In genomic region chr2:26638572-26638971, GRCm38 (mm10) we compare ENCODE assay signal across 10 mouse cellular contexts. TPM values are rescaled to one million over a fixed set of nuclear protein-coding genes. Genes with fewer than 3 reads are reported as not detected.
DNase-seq lines count a peak whose midpoint lies in the region; ATAC-seq and TF ChIP-seq lines count a peak whose summit lies in the region.
"Had no signal": no experiment of that assay in that cellular context is flagged by ENCODE, and none has a peak within 500 bp of the region (broad histone marks: within the 10 kb centered on the region; RNA-seq: fewer than 3 reads in every experiment).

No protein-coding gene starts in this region.

- peak; percentile 20 for DNase-seq in cerebellum, adult 9-10 months
- DNase-seq in cerebellum, postnatal 4 days (ENCODE audit: low spot score in 2 of 2): no peak
- DNase-seq in 416B (ENCODE audit: low read depth) (peak; percentile 37), MN1 (ENCODE audit: low spot score) (no peak)
- no peak for DNase-seq in liver, embryonic 14.5 days (ENCODE audit: low read depth in 3 of 3, low spot score in 3 of 3)
- no peak for DNase-seq in layer of hippocampus, adult 8-10 months (ENCODE audit: low spot score in 2 of 2)
- DNase-seq in frontal cortex, postnatal 10 days (ENCODE audit: low spot score in 2 of 2): no peak

- peaks cover 31% of the 10 kb centered on the region for H3K36me3 ChIP-seq in forebrain, embryonic 15.5 days
- peaks cover 22% of the 10 kb centered on the region for H3K36me3 ChIP-seq in liver, embryonic 14.5 days (replicated peaks; ENCODE audit: control insufficient read depth, insufficient read depth, low read depth)

- H3K9me3 ChIP-seq in forebrain, embryonic 15.5 days: no peaks in the 10 kb centered on the region
- H3K9me3 ChIP-seq in liver, embryonic 14.5 days (ENCODE audit: control insufficient read depth, low read length): no peaks in the 10 kb centered on the region

- H3K4me1 ChIP-seq in forebrain, embryonic 15.5 days: peaks cover 25% of the 10 kb centered on the region
- peaks cover 7 to 26% of the 10 kb centered on the region in 2 experiments for H3K4me1 ChIP-seq in liver, embryonic 14.5 days (replicated peaks; ENCODE audit: control insufficient read depth in 2 of 2, insufficient read depth in 2 of 2, low read length in 1 of 2)

- H3K27ac ChIP-seq in forebrain, embryonic 15.5 days (replicated peaks): no peak overlapping the region
- H3K27ac ChIP-seq in liver, embryonic 14.5 days: peak overlapping the region; percentile 64

- H3K4me3 ChIP-seq in forebrain, embryonic 15.5 days: peak overlapping the region; percentile 67
- H3K4me3 ChIP-seq in liver, embryonic 14.5 days (ENCODE audit: insufficient read depth in 1 of 2, low read depth in 2 of 2, low read length in 2 of 2): peak overlapping the region; percentile 85 to 100

- WGBS in forebrain, embryonic 15.5 days: 70% methylated on average over 5 of the region's 5 CpGs
- WGBS in liver, embryonic 14.5 days (ENCODE audit: insufficient replicate concordance): 26% methylated on average over 5 of the region's 5 CpGs

- no peak for ATAC-seq in forebrain, embryonic 15.5 days (replicated peaks)
- no peak for ATAC-seq in liver, embryonic 14.5 days (ENCODE audit: insufficient read depth)

- peak overlapping the region; percentile 66 for H3K4me2 ChIP-seq in forebrain, embryonic 15.5 days (replicated peaks)
- peak overlapping the region; percentile 82 for H3K4me2 ChIP-seq in liver, embryonic 14.5 days (ENCODE audit: low read depth)

- peak overlapping the region; percentile 86 for H3K9ac ChIP-seq in forebrain, embryonic 15.5 days (replicated peaks)
- H3K9ac ChIP-seq in liver, embryonic 14.5 days (replicated peaks): peak overlapping the region; percentile 91

- H3K27me3 ChIP-seq in forebrain, embryonic 15.5 days: no peaks in the 10 kb centered on the region
- no peaks in the 10 kb centered on the region for H3K27me3 ChIP-seq in liver, embryonic 14.5 days (ENCODE audit: control insufficient read depth, insufficient read depth, low read length)

- no peak for TF ChIP-seq CTCF in liver, embryonic 14.5 days (IDR thresholded peaks at IDR 0.05; ENCODE audit: low read depth)

- TF ChIP-seq EP300 in liver, embryonic 14.5 days (IDR thresholded peaks at IDR 0.05; ENCODE audit: low read depth): no peak

RNA-seq across cellular contexts. Expression of gene Fam69b, which starts 10.3 kb away (rescaled TPM):
- 111 and 121 TPM in 2 replicates for polyA plus RNA-seq in forebrain, embryonic 15.5 days (2015; fragmentation: Nextera tagmentation; extraction: Ambion mirVana)
- polyA plus RNA-seq in liver, embryonic 14.5 days (2012; rRNA removed): 0.78 and 0.94 TPM in 2 replicates
- 0.70 and 0.78 TPM in 2 replicates for polyA plus RNA-seq in liver, embryonic 14.5 days (2014; fragmentation: Nextera tagmentation; extraction: Ambion mirVana)
- 10 to 100 TPM; 66.1 to 70.8 (median 68.5) TPM for total RNA-seq in layer of hippocampus, adult 8-10 months (2022)

RNA-seq across cellular contexts. Expression of gene Lcn4, which starts 32.5 kb away (rescaled TPM):
- polyA plus RNA-seq in forebrain, embryonic 15.5 days (2015; fragmentation: Nextera tagmentation; extraction: Ambion mirVana): not detected in 2 replicates
- not detected in 2 replicates for polyA plus RNA-seq in liver, embryonic 14.5 days (2012; rRNA removed)
- polyA plus RNA-seq in liver, embryonic 14.5 days (2014; fragmentation: Nextera tagmentation; extraction: Ambion mirVana): not detected in 2 replicates
- total RNA-seq in layer of hippocampus, adult 8-10 months (2022): not detected
- total RNA-seq: layer of hippocampus, postnatal 14 days had no signal

RNA-seq across cellular contexts. Expression of gene Agpat2, which starts 34.4 kb away (rescaled TPM):
- polyA plus RNA-seq in forebrain, embryonic 15.5 days (2015; fragmentation: Nextera tagmentation; extraction: Ambion mirVana): 3.4 and 3.9 TPM in 2 replicates
- 27.2 and 29.8 TPM in 2 replicates for polyA plus RNA-seq in liver, embryonic 14.5 days (2012; rRNA removed)
- polyA plus RNA-seq in liver, embryonic 14.5 days (2014; fragmentation: Nextera tagmentation; extraction: Ambion mirVana): 31.4 and 32.8 TPM in 2 replicates
- 1 to 10 TPM; 1.1 to 4.9 (median 3.7) TPM for total RNA-seq in layer of hippocampus, adult 8-10 months (2022)

RNA-seq across cellular contexts. Expression of gene Gm20532, which starts 52.1 kb away (rescaled TPM):
- not detected in 2 replicates for polyA plus RNA-seq in forebrain, embryonic 15.5 days (2015; fragmentation: Nextera tagmentation; extraction: Ambion mirVana)
- not detected in 2 replicates for polyA plus RNA-seq in liver, embryonic 14.5 days (2012; rRNA removed)
- polyA plus RNA-seq in liver, embryonic 14.5 days (2014; fragmentation: Nextera tagmentation; extraction: Ambion mirVana): not detected in 2 replicates
- not detected for total RNA-seq in layer of hippocampus, adult 8-10 months (2022)
- total RNA-seq: layer of hippocampus, postnatal 14 days had no signal
- polyA plus RNA-seq: spleen, adult 2 months had no signal

RNA-seq across cellular contexts. Expression of gene Egfl7, which starts 58.8 kb away (rescaled TPM):
- polyA plus RNA-seq in forebrain, embryonic 15.5 days (2015; fragmentation: Nextera tagmentation; extraction: Ambion mirVana): 46.4 and 56.9 TPM in 2 replicates
- polyA plus RNA-seq in liver, embryonic 14.5 days (2012; rRNA removed): 61.7 and 68.0 TPM in 2 replicates
- polyA plus RNA-seq in liver, embryonic 14.5 days (2014; fragmentation: Nextera tagmentation; extraction: Ambion mirVana): 46.8 and 47.6 TPM in 2 replicates
- total RNA-seq in layer of hippocampus, adult 8-10 months (2022): 10 to 100 TPM; 62.4 to 90.7 (median 72.7) TPM

Comparison
In these comparisons a context has a peak if more than half of its experiments do, and no peak if none do; other contexts are left out.
1. DNase-seq: peak in cerebellum, adult 9-10 months (single experiment) and 416B (single experiment); none in cerebellum, postnatal 4 days (0 of 2), liver, embryonic 14.5 days (0 of 3), MN1 (single experiment), layer of hippocampus, adult 8-10 months (0 of 2) and frontal cortex, postnatal 10 days (0 of 2).
2. RNA of gene Fam69b, which starts 10.3 kb away (polyA plus RNA-seq): 111 to 121 TPM in forebrain, embryonic 15.5 days; 0.70 to 0.94 TPM in liver, embryonic 14.5 days; every median in the first group is over 10 times any median in the second.